Mouse (Mus musculus): ENCODE measurements around the gene Fkbp8.

The Fkbp8 gene

GRCm38 (mm10) chr8:70527512-70528181 lies at the start of gene Fkbp8, which contains the start of gene Kxd1:
Gene Fkbp8 (plus strand): TSS chr8:70527724.
Gene Kxd1 (minus strand): TSS chr8:70527956.
- peak; percentile 99 for DNase-seq

- no peak for DNase-seq
Observed at GRCm38 (mm10) chr8:70481908-70482307, 45.6 kb upstream of the Fkbp8 start.

GRCm38 (mm10) chr8:70482943-70483342 lies 44.6 kb upstream of the Fkbp8 start:
- DNase-seq, result no peak

- no peak for DNase-seq
Observed at GRCm38 (mm10) chr8:70486191-70486681, 41.3 kb upstream of the Fkbp8 start.

GRCm38 (mm10) chr8:70486941-70487520 lies 40.5 kb upstream of the Fkbp8 start, which contains the start of gene Tmem59l:
Gene Tmem59l (minus strand): TSS chr8:70487358.
- no peak for DNase-seq

GRCm38 (mm10) chr8:70487993-70488796 lies 39.3 kb upstream of the Fkbp8 start:
- DNase-seq, result peak; percentile 49

GRCm38 (mm10) chr8:70488931-70489470 lies 38.5 kb upstream of the Fkbp8 start:
- DNase-seq, result no peak

GRCm38 (mm10) chr8:70489576-70489975 lies 37.9 kb upstream of the Fkbp8 start:
- DNase-seq, result peak; percentile 41

GRCm38 (mm10) chr8:70490061-70490879 lies 37.3 kb upstream of the Fkbp8 start:
- DNase-seq, result no peak

- no peak for DNase-seq
Observed at GRCm38 (mm10) chr8:70490880-70491495, 36.5 kb upstream of the Fkbp8 start.

GRCm38 (mm10) chr8:70492664-70493640 lies 34.6 kb upstream of the Fkbp8 start, which contains the start of gene Crlf1:
Gene Crlf1 (plus strand): TSS chr8:70493158.
- DNase-seq, result no peak

GRCm38 (mm10) chr8:70493692-70494415 lies 33.7 kb upstream of the Fkbp8 start:
- DNase-seq, result no peak

GRCm38 (mm10) chr8:70494416-70494945 lies 33.0 kb upstream of the Fkbp8 start:
- no peak for DNase-seq

GRCm38 (mm10) chr8:70495001-70495770 lies 32.3 kb upstream of the Fkbp8 start:
- DNase-seq, result no peak

- no peak for DNase-seq
Observed at GRCm38 (mm10) chr8:70495771-70496062, 31.8 kb upstream of the Fkbp8 start.

- peak; percentile 34 for DNase-seq
Observed at GRCm38 (mm10) chr8:70500386-70501301, 26.9 kb upstream of the Fkbp8 start.

- peak; percentile 21 for DNase-seq
Observed at GRCm38 (mm10) chr8:70501820-70502529, 25.5 kb upstream of the Fkbp8 start.

Measured in kidney, postnatal 14 days (tissue).